Mouse (Mus musculus) activated CD4-positive, CD25-positive, alpha-beta regulatory T cell, adult 4 months (primary cell): ENCODE measurements around the gene Slc9a5. TPM values are rescaled to one million over a fixed set of nuclear protein-coding genes. Genes with fewer than 3 reads are reported as not detected.

Experiments
- ATAC-seq: one replicate; pipeline ENCODE4 v1.8.0; 2017
- polyA plus RNA-seq, 2 experiments: library from polyadenylated mRNA; unstranded; fragments of 100-300 nt; shearing (Covaris generic); gene quantifications; one replicate each; pipeline ENCODE4 v1.2.1; 2017

The Slc9a5 gene
- polyA plus RNA-seq, 2 experiments from 2014 or later = 0.24 to 0.44 TPM

DNA sequence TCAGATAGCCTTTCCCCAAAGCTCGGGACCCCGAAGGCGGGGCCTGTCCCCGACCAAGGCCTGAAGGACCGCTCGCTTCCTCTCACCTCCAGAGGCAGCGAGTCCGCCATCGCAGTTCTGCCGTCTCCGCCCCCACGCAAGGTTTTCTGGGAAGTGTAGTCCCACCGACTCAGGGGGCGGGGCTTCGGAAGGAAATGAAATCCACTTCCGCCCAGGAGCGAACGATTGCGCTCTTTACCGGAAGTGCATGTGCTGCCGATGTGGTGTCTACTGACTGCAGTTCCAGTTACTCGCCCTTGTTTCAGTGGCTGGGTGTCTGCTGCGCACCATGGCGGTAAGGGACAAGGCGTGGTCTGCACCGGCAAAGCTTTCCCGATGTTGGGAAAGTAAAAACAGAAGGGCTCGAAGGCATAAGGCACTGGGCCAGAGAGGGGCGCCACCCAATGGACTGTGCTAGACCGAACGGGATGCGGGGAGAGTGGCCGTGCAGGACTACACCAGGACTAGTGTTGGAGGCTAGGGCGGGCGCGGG is 22.4 kb upstream of the Slc9a5 start, which contains the start of the genes Lrrc29 and Tmem208:
Gene Lrrc29, minus strand, starts transcription at position 138 of the 532 bp plus-strand sequence.
Gene Tmem208, plus strand, starts transcription at position 214 of the 532 bp plus-strand sequence.
- peak; percentile 95 for ATAC-seq

DNA sequence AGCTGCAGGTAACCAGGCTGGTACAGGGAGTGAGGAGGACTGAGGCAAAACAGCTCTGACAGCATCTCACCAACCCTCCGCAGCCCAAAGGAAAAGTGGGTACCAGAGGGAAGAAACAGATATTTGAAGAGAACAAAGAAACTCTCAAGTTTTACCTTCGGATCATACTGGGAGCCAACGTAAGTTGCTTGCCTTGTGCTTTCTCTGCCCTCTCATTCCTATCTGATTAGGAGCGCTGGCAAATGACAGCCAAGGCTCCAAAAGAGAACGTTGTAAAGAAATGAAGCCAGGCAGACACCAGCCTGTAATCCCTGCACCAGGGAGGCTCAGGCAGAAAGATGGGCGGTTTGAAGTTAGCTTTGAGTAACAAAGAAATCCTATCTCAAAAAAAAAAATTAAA is 21.7 kb upstream of the Slc9a5 start:
- no peak for ATAC-seq

DNA sequence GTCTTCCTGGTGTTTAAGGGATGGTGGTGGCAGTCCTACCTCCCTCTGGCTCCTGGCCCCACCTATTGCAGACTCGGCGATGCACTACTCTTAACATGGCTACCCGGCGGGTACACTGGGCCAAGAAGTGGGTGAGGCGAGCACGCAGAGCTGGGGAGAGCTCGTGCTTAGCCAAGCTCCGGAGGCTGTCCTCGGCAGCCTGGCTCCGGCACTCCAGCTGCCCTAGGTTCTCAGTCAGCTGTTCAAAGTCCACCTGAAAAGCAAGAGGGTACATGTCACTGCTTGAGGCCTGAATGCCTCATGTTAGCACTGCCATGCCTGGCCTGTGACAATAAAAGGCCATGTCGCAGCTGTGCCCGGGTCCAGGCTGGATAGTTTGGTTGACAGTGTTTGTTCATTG is 18.3 kb upstream of the Slc9a5 start:
- no peak for ATAC-seq

DNA sequence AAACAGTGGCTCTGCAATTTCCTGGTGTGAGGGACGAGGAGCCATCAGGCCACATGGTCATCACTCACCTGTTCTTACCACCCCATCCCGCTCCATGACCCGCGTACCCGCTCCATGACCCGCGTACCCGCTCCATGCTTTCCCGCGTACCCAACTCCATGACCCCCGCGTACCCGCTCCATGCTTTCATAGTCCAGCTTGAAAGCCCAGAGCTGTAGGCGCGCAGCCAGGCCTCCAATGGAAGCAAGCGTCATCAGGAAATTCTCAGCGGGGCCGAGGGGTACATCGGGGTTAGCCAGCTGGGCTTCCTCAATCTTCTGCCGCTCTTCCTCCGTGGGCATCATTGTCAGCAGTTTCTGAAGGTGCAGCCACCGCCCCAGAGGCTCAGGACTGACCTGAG is 17.2 kb upstream of the Slc9a5 start:
- ATAC-seq = no peak

DNA sequence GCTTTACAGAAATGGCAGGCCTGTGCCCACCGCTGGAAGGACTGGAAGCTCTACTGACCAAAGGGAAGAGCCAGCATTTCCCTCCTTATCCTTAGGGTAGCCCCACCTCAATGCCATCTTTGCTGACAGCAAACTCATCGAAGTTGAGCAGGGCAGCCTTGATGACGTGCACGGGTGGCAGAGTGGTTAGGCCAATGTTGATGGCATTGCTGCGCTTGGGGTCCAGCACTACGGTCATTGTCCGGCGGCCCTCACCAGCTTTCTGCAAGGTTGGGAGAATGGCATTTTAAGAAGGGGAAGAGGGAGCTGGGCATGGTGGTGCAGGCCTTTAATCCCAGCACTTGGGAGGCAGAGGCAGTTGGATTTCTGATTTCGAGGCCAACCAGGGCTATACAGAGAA is 16.7 kb upstream of the Slc9a5 start:
- no peak for ATAC-seq

DNA sequence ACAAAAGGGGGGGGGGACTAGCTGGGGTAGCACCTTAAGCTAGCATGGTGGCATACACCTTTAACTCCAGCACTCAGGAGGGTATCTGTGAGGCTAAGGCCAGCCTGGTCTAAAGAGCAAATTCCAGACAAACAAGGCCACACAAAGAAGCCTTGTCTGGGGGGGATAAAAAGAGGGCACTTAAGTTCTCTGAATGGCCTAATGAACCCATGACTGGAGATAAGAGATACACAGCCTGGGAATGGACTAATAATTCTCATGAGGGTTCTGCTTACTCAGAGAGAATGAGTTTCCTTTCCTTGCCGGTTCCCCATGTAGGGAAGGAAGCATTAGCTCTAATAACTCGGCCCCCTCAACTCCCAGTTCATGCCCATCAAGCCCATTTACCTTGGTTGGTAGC is 16.1 kb upstream of the Slc9a5 start:
- no peak for ATAC-seq

DNA sequence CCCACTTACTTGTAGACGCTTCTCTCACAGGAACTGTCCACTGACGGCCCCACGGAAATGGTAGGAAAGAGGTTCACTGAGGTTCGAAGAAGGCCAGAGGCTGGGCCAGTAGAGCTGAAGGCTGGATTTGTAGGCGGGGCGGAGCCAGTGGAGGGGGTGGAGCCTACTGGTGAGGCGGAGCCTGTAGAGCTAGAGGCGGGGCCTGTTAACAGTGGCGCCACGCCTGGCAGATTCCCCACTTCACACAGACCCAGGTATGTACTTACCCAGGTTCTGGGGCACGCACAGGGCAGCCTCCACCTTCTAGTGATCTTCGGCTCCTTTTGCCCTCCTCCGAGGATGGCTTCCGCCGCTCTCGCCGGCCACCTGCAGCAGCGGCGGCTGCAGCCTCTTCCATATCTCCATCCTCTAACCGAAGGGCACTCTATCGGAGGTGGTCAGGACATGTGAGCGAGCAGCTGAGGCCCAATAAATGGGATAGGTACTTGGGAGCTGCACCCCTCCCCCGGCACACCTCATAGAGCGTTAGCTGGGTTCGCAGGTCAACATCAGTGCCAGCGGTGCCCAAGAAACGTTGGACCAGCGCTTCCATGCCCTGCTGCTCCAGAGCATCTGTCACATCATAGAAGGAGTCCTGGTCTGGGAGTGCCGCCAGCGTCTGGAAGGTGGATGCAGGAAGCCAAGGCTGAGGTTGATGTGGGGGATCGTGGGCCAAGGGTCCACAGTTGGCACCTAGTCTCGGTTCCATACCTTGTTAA is 12.1 kb upstream of the Slc9a5 start:
- ATAC-seq = no peak

DNA sequence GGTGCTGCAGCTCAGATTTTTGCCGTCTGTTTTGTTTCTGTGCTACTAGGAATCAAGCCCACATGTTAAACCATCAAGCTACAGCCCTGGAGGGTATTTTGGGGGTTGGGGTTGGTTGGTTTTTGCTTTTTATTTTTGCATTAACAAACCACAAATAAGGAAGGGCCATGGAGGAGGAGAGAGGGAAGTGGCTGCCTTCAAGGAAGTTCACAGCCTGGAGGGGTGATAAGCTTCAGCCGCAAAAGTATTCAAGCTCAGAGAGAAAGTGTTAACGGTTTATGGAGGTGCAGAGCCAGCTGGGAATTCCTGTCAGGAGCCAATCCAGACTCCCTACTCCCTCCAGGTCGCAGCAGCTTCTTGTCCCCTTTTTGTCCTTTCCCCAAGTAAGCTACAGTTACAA is 9.7 kb upstream of the Slc9a5 start:
- no peak for ATAC-seq

DNA sequence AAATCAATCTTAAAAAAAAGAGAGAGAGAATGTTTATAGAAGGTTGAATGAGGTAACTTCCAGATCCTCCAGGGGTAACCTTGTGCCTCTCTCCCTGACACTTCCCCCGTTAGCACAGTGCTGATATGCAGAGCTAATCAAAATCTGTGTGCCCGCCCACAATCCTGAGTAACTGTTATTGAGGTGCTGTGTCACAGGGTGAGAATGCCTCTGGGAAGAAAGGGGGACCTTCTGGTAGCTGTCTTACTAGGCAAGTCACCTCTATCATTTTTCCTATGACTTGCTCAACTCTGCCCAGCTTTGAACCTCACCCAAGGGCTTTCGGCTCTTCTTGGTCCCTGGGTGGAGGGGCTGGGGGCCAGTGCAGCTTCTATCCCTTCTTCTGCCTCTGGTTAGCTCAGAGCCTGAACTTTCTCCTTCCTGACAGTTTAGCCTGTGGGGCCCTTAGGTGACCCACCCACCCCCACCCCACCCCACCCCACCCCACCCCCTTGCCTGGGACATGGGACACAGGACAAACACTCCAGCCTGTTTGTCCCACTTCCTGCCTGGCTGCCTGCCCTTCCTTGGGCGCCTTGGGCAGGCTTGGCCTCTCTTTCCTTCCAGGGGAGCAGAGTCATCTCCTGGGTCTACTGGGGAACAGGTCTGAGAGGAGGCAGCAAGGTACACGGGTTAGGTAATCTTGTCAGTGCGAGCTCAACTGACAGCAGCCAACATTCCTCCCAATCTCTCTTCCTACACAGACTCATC is 8.6 kb upstream of the Slc9a5 start:
- no peak for ATAC-seq

DNA sequence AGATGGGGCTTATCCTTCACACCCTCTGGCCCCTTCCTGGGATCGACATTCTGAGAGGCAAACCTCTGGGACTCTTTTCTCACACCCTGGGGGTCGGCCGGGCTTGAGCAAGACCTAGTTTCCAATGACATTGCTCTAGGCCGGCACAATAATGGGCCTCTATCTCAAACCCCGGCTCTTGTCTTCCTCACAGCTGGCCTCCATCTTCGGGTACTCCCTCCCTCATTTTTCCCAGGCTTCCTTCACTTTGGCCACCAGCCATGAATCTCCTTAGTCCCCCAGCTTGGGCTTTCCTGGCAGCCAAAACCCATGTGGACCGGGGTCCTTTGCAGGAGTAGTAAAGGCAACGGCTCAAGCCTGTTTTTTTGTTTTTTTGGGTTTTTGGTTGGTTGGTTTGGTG is 7.2 kb upstream of the Slc9a5 start:
- ATAC-seq = no peak

DNA sequence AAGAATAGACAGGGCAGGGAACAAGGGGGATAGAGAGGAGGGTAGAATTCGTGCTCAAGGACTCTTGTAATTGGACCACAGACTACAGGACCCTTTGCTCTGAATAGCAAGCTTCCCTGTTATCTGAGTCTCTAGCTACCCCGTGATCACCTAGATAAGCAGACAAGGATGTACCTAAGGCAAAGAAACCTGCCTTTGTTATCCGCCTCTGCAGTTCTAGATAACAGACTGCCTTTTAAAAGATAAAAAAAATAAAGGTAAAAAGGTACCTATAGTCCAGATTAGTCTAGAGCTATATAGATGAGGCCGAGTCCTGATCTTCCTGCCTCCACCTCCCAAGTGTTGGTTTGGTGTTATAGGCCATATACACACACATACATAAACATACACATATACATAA is 5.9 kb upstream of the Slc9a5 start:
- no peak for ATAC-seq

DNA sequence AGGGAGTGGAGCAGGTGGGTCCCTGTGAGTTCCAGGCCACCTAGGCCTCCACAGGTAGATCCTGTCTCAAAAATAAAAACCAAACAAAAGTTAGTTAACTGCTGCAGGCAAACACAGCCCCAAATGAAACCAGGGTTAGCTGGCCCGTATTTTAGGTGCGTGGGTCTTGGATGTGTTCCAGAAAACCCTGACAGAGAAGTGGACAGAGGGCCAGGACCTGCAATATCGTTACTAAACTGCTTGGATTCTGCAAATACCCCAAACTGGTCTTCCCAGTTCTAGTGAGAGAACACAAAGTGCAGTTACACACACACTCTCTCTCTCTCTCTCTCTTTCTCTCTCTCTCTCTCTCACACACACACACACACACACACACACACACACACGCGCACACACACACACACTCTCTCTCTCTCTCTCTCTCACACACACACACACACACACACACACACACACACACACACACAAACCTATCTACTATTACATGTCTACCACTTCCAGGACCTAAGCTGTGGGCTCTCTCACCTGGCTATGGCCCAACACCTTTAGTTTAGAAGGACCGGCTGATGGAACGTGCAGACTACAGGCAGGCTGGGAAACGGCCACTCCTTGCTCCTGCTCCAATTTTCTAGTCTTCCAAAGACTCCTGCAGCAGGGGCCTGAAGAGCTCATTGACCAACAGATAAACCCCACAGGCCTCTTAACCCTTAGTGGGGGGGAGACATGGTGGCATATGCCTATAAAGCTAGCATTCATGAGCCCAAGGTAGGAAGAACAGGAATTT is 4.7 kb upstream of the Slc9a5 start:
- no peak for ATAC-seq

DNA sequence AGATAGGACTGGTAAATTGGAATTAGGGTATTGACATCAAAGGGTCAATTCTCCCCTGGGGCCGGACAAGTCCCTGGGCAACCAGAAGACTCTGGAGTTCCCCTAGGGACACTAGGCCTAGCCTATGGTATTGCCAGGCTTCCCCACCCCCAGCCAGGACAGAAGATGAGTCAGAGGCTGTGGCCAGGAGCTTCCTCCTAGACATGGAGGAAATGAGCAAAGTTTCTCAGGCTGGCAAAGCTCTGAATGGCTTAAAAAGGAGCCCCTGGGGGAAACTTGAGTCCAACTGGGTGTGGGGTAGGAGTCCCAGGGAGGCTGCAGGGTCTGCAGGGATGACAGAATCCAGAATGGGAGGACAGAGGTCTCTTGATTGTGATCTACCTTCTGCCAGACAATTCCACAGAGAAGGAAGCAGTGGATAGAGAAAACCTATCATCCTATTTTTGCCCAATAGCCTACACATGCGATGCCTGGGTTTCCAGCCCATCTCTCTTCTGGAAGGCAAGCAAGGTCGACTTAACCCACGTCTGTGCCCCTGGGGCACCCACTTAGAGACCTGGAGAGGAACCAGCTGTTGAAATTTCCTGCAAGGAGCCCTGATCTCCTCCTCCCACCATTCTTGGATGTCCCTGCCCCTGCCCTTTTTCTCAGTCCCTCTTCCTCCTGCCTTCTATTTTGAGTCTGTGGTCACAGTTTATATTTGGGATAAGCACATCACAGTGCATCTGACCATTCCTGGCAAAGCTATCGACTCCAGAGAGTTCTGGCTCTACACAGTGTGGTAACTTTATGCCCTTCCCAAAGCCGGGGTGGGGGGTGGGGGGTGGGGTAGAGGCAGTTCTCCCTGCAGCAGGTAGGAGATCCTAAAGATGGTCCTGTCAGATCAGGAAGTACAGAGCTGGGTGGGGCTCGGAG is 3.3 kb upstream of the Slc9a5 start:
- ATAC-seq = no peak

DNA sequence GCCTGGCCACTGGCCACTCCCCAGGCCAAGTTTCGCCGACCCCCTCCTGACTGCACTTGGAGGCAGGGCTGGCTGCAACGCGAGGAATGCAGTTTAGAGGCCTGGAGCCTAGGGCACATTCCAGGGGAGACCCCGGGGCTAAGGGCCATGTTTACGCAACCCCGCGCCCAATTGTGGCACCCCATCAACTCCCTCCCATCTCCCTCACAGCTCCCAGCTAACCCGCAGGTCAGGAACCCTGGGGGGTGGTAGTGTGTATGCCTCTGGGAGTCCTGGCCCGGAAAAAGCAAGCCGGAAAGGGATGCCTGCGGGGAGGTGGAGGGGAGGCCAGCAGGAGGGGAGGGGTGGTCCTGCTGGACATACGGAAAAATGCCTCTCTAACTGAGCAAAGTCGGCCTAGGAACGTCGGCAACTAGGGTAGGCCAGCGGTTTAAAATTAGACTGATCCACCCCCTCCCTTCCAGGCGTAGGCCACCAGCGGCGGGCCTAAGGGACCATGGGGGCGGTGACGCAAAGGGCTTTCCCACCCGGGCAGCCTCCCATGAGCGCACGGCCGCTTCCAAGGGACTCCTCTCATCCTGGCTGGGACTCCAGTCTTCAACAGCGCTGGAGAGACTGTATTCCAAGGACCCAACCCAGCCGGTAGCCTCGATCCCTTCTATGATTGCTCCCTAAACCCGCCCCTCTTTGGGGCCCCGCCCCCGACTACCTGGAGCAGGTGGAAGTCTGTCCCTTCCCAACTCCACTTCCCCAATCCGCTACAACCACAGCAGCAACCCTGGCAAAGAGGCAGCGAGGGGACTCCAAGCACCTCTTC is 1.8 kb upstream of the Slc9a5 start:
- ATAC-seq = no peak

DNA sequence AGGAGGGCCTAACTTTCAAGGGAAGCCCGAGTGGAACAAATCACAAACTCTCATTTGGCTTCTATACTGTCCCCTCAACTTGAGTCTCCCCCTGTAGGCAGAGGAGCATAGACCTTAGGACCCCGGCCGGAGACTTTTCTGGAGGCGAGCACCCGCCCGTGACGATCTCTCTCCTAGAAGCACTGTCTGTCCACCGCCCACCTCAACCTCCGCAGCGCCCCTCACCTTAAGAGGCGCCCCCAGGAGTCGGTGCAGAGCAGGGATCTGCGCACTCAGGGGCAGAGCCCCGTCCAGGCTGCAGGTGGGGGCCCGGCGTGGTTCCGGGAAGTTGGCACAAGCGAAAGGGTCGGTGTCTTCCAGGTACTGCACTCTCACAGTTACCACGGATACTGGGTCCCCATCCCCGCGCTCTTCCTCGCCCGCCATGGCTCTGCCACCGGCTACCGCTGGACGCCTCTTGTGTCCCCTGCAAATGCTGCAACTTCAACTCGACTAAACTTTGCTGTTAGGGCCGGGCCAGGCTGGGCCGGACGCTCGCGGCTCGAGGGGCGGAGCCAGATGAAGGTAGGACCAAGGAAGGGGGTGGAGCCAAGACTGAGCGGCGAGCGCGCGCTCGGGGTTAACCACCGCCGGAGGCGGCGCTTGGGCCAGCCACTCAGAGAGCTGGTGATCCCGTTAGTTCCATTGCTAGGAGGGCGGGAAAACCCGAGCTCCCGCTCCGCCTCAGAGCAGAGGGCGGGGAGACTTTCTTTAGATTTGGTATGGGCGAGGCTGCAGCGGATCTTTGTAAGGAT is 1.0 kb upstream of the Slc9a5 start, which contains the start of gene Fhod1:
Gene Fhod1, minus strand, starts transcription at position 526 of the 794 bp plus-strand sequence.
- peak; percentile 89 for ATAC-seq

DNA sequence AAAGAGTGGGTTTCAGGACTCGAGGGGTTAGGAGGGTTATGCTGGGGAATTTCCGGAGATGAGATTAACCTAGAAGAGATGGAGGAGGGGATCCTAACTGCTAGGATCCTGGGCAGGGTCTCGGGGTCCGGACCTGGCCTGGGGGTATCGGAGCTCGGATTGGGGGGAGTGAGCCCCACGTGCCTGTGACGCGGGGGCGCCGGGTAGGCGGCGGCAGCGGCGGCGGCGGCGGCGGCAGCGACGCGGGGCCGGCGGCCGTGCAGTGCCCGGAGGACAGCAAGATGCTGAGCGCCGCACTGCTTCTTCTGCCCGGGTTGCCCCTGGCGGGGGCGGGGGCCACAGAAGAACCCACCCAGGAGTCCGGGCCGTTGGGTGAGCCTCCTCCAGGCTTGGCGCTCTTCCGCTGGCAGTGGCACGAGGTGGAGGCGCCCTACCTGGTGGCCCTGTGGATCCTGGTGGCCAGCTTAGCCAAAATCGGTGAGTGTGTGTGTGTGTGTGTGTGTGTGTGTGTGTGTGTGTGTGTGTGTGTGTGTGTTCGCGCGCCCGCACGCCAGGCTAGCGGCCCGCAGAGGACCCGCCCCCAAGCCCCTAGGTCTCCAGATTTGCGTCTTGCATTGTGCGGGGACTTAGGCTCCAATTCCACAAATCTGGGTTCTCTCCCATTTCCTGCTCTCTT is 591 bp downstream of the Slc9a5 start:
- no peak for ATAC-seq

DNA sequence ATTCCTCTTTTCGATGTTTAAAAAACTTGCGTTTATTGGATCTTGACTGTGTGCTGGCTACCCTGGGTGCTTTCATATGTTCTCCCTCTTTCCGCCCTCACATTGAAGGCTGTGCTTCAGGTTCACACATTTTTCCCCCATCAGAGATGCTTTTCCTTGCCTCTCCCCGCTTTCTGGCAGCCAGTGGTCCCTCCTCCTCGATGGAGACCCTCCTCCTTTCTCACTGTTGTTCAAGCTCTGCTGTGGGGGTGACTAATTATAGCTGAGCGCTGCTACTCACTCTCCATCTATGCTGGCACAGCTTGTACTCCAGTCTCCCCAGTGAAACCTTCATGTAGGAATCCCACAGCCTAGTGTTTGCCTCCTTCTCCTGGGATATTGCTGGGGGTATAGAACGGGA is 1.5 kb downstream of the Slc9a5 start:
- ATAC-seq = no peak

DNA sequence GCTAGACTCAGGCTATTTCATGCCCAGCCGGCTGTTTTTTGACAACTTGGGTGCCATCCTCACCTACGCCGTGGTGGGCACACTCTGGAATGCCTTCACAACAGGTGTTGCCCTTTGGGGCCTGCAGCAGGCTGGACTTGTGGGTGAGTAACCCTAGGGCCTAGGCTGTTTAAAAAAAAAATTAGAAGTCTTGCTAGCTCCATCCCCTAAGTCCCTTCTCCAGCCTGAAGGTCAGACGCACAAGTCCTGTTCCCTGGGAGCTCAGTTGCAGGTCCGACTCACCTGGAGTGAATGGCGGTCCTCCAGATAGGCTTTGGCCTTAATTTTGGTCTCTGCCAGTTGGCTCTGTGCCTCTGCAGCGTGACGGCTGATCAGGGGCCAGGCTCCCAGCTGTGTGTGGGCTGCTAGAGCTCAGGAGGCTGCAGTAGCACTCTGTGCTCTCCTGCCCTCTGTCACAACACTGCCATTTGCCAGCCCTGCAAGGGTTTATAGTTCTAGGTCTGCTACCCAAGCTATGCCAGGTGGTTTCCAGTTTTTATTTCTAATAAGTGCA is 5.0 kb downstream of the Slc9a5 start:
- no peak for ATAC-seq

DNA sequence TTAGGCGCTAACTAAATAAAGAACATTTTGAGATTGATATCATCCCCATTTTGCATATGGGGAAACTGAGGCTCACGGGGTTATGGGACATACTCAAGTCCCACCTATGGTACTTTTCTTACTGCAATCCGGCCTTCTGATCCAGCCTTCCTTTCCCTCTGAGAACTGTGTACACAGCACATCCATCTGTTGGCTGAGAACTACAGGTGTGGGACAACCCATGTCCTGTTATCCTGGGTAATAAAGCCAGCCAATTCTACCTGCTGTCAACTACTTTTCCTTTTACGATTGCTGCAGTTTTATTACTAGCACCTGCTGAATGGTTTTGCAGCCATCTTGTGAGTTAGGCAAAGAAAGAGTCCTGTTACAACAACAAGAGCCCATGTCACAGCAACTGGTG is 5.9 kb downstream of the Slc9a5 start:
- ATAC-seq = no peak
